In the genomic region with DNA sequence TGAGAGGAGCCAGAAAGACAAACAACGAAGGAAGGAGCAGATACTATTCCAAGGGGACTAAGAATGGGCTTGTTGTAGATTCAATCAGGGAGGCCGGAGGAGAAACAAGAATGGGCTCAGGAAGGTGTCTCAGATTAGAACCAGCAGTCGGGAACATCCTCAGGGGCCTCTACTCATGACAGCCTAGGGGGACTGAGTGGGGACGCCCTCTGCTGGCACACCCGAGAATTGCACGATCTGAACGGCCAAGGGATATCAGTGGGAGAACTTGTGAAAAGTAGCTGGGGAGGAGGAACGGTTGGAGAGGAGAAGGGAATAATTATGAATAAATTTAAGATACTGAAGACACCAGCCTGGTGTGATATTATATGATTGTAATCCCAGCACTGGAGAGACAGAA, we compare ENCODE assay signal across 8 mouse cellular contexts. TPM values are rescaled to one million over a fixed set of nuclear protein-coding genes. Genes with fewer than 3 reads are reported as not detected.
DNase-seq lines count a peak whose midpoint lies in the region; ATAC-seq lines count a peak whose summit lies in the region.

No protein-coding gene starts in this region.

- H3K4me2 ChIP-seq in midbrain, embryonic 15.5 days = no peak overlapping the region
- H3K4me2 ChIP-seq in limb, embryonic 12.5 days = no peak overlapping the region

- H3K27me3 ChIP-seq in midbrain, embryonic 10.5 days (ENCODE audit: low read depth, poor library complexity, severe bottlenecking) = peaks cover 38% of the 10 kb centered on the region
- H3K27me3 ChIP-seq in midbrain, embryonic 15.5 days (replicated peaks) = no peaks in the 10 kb centered on the region
- peaks cover 31% of the 10 kb centered on the region for H3K27me3 ChIP-seq in limb, embryonic 12.5 days

- peak; percentile 82 for DNase-seq in midbrain, embryonic 10.5 days (ENCODE audit: low spot score)
- peak; percentile 80 for DNase-seq in brain, adult 2 months (ENCODE audit: low read depth, low spot score)
- DNase-seq in induced T-regulatory cell, adult 2 months (ENCODE audit: low read depth) = peak; percentile 89
- peak; percentile 91 for DNase-seq in retina, embryonic 14.5 days (ENCODE audit: low spot score)
- DNase-seq in thymus, postnatal 4 days = peak; percentile 86

- H3K9ac ChIP-seq in midbrain, embryonic 15.5 days = no peak overlapping the region
- H3K9ac ChIP-seq in limb, embryonic 12.5 days (replicated peaks) = 0 out of 2 replicates have a peak overlapping the region, but pooled peaks have one; percentile 23

- no peak overlapping the region for H3K27ac ChIP-seq in midbrain, embryonic 10.5 days (replicated peaks)
- H3K27ac ChIP-seq in midbrain, embryonic 15.5 days = no peak overlapping the region
- H3K27ac ChIP-seq in limb, embryonic 12.5 days = no peak overlapping the region

- no peak overlapping the region for H3K4me3 ChIP-seq in midbrain, embryonic 10.5 days
- no peak overlapping the region for H3K4me3 ChIP-seq in midbrain, embryonic 15.5 days
- H3K4me3 ChIP-seq in limb, embryonic 12.5 days (replicated peaks) = no peak overlapping the region

- peaks cover 46% of the 10 kb centered on the region for H3K4me1 ChIP-seq in midbrain, embryonic 10.5 days
- H3K4me1 ChIP-seq in midbrain, embryonic 15.5 days = peaks cover 15% of the 10 kb centered on the region
- peaks cover 30% of the 10 kb centered on the region for H3K4me1 ChIP-seq in limb, embryonic 12.5 days (replicated peaks)

- WGBS in midbrain, embryonic 10.5 days = 15% methylated on average over 8 of the region's 8 CpGs
- WGBS in midbrain, embryonic 15.5 days = 8% methylated on average over 8 of the region's 8 CpGs
- WGBS in limb, embryonic 12.5 days = 9% methylated on average over 8 of the region's 8 CpGs

- peaks cover 18% of the 10 kb centered on the region; the same call in 1 of the 2 replicates for H3K36me3 ChIP-seq in midbrain, embryonic 10.5 days
- peaks cover 4% of the 10 kb centered on the region for H3K36me3 ChIP-seq in midbrain, embryonic 15.5 days (replicated peaks)
- H3K36me3 ChIP-seq in limb, embryonic 12.5 days = peaks cover 62% of the 10 kb centered on the region

- ATAC-seq in midbrain, embryonic 15.5 days (replicated peaks) = no peak
- peak; percentile 48; the same call in 1 of the 2 replicates for ATAC-seq in frontal cortex, adult (ENCODE audit: low TSS enrichment)
- no peak for ATAC-seq in limb, embryonic 12.5 days (ENCODE audit: insufficient number of reproducible peaks, insufficient read depth, low FRiP score, low TSS enrichment, low read depth)

- H3K9me3 ChIP-seq in midbrain, embryonic 10.5 days (replicated peaks) = no peaks in the 10 kb centered on the region
- H3K9me3 ChIP-seq in midbrain, embryonic 15.5 days = no peaks in the 10 kb centered on the region
- no peaks in the 10 kb centered on the region for H3K9me3 ChIP-seq in limb, embryonic 12.5 days

RNA-seq across cellular contexts. Expression of gene Tbkbp1, which starts 4.6 kb away (rescaled TPM):
- polyA plus RNA-seq in midbrain, embryonic 10.5 days (2016; fragmentation: Nextera tagmentation; extraction: Ambion mirVana) = 4.3 and 4.9 TPM in 2 replicates
- polyA plus RNA-seq in midbrain, embryonic 15.5 days (2015; fragmentation: Nextera tagmentation; extraction: Ambion mirVana) = 11.7 and 12.1 TPM in 2 replicates
- 8.0 and 8.7 TPM in 2 replicates for polyA plus RNA-seq in limb, embryonic 12.5 days (2016; fragmentation: Nextera tagmentation; extraction: Ambion mirVana)

RNA-seq across cellular contexts. Expression of gene Tbx21, which starts 31.6 kb away (rescaled TPM):
- 0.10 and 0.25 TPM in 2 replicates for polyA plus RNA-seq in midbrain, embryonic 10.5 days (2016; fragmentation: Nextera tagmentation; extraction: Ambion mirVana)
- 0.13 and 0.19 TPM in 2 replicates for polyA plus RNA-seq in midbrain, embryonic 15.5 days (2015; fragmentation: Nextera tagmentation; extraction: Ambion mirVana)
- polyA plus RNA-seq in limb, embryonic 12.5 days (2016; fragmentation: Nextera tagmentation; extraction: Ambion mirVana) = 0.17 TPM in 1 of 2 replicates, not detected in the other

RNA-seq across cellular contexts. Expression of gene Kpnb1, which starts 41.0 kb away (rescaled TPM):
- 82.9 and 95.7 TPM in 2 replicates for polyA plus RNA-seq in midbrain, embryonic 10.5 days (2016; fragmentation: Nextera tagmentation; extraction: Ambion mirVana)
- 33.8 and 34.6 TPM in 2 replicates for polyA plus RNA-seq in midbrain, embryonic 15.5 days (2015; fragmentation: Nextera tagmentation; extraction: Ambion mirVana)
- 60.2 and 62.7 TPM in 2 replicates for polyA plus RNA-seq in limb, embryonic 12.5 days (2016; fragmentation: Nextera tagmentation; extraction: Ambion mirVana)
